Mouse (Mus musculus): ENCODE measurements around the gene Nmrk1. TPM values are rescaled to one million over a fixed set of nuclear protein-coding genes. Genes with fewer than 3 reads are reported as not detected.

Nmrk1 gene
- polyA plus RNA-seq, 1 experiment from 2014 or later, result 8.1 TPM

DNA sequence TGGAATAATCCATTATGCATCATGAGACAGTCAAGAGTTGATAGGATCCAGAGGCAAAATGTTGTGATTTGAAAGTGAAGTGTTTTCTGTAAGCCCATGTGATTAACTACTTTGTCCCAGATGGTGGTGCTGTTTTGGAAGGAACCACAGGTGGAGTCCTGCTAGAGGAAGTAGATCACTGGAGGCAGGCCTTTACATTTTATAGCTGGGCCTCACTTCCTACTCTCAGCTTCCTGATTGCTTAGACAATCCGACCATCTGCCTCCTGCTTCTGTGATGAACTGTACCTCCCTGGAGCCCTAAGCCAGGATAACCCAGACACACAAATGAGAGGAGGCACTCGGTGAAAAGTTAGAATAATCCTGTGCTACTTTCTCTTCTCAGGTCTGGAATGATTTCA, 32.2 kb downstream of the Nmrk1 start:
- DNase-seq (ENCODE audit: low spot score) (no peak), ATAC-seq (ENCODE audit: insufficient read depth, low FRiP score, low TSS enrichment) (no peak)
- 50% methylated on average over 2 of the region's 2 CpGs for WGBS
- H3K27ac ChIP-seq (ENCODE audit: low read depth, low read length), result no peak overlapping the region
- H3K4me2 ChIP-seq (ENCODE audit: low read depth), result no peak overlapping the region
- H3K27me3 ChIP-seq (ENCODE audit: control insufficient read depth, insufficient read depth, low read length), result no peaks in the 10 kb centered on the region
- H3K36me3 ChIP-seq (ENCODE audit: control insufficient read depth, insufficient read depth, low read length), result no peaks in the 10 kb centered on the region
- no peak overlapping the region for H3K4me3 ChIP-seq (ENCODE audit: low read depth, low read length)
- H3K9me3 ChIP-seq (ENCODE audit: control insufficient read depth, low read length), result no peaks in the 10 kb centered on the region
- H3K4me1 ChIP-seq (ENCODE audit: control insufficient read depth, insufficient read depth, low read length), result no peaks in the 10 kb centered on the region
- H3K9ac ChIP-seq (ENCODE audit: low read length), result no peak overlapping the region

DNA sequence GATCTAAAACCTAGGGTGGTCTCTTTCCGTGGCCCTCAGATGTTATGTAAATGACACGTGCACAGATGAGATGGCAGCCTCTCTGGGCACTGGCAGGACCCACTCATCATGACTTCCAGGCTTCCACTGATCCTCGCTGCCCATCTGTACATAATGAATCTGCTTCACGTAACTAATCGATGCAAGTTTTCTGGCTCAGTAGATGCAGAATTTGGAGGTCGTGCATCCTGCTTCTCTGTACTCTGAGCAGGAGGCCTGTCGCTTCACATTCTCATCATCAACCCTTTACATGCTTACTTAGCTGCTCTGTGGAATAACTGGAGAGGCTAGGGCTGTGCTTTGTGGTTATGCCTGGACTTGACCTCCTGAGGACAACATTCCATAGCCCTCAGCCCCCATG, 35.2 kb downstream of the Nmrk1 start:
- no peak for ATAC-seq (ENCODE audit: insufficient read depth, low FRiP score, low TSS enrichment)
- H3K9ac ChIP-seq (ENCODE audit: low read length), result no peak overlapping the region

DNA sequence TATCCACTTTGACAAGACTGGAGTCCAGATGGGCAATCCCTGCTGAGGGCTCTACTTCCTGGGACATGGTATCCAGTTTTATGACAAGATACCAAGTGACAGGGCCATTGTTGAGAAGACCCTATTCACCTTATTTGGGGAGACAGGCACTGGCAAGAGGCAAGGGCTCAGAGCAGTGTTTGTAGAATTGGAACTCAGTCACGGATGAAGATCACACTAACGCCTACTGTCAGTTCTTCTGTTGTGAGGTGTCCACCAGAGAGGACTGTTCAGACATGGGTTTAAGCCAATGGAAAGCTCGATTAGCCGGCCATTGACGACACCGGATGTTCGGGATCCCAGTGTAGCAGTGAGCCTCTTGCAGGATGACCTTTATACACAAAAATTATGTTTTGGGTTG, 37.8 kb downstream of the Nmrk1 start:
- no peak overlapping the region for H3K4me2 ChIP-seq (ENCODE audit: low read depth)
- no peak overlapping the region for H3K27ac ChIP-seq (ENCODE audit: low read depth, low read length)
- H3K9me3 ChIP-seq (ENCODE audit: control insufficient read depth, low read length), result no peaks in the 10 kb centered on the region
- ATAC-seq (ENCODE audit: insufficient read depth, low FRiP score, low TSS enrichment) (no peak), DNase-seq (ENCODE audit: low spot score) (no peak)
- no peaks in the 10 kb centered on the region for H3K27me3 ChIP-seq (ENCODE audit: control insufficient read depth, insufficient read depth, low read length)
- 93% methylated on average over 7 of the region's 7 CpGs for WGBS
- H3K9ac ChIP-seq (ENCODE audit: low read length), result no peak overlapping the region
- H3K4me3 ChIP-seq (ENCODE audit: low read depth, low read length), result no peak overlapping the region
- H3K36me3 ChIP-seq (ENCODE audit: control insufficient read depth, insufficient read depth, low read length), result no peaks in the 10 kb centered on the region
- H3K4me1 ChIP-seq (ENCODE audit: control insufficient read depth, insufficient read depth, low read length), result peaks cover 18% of the 10 kb centered on the region

More for the DNA sequence above, 35.2 kb downstream of the Nmrk1 start:
- no peak overlapping the region for H3K4me3 ChIP-seq (ENCODE audit: low read depth, low read length)
- no peak overlapping the region for H3K27ac ChIP-seq (ENCODE audit: low read depth, low read length)
- no peak for DNase-seq (ENCODE audit: low spot score)
- no peaks in the 10 kb centered on the region for H3K9me3 ChIP-seq (ENCODE audit: control insufficient read depth, low read length)
- WGBS, result 87% methylated on average over 7 of the region's 7 CpGs
- no peaks in the 10 kb centered on the region for H3K36me3 ChIP-seq (ENCODE audit: control insufficient read depth, insufficient read depth, low read length)
- no peak overlapping the region for H3K4me2 ChIP-seq (ENCODE audit: low read depth)
- H3K27me3 ChIP-seq (ENCODE audit: control insufficient read depth, insufficient read depth, low read length), result no peaks in the 10 kb centered on the region
- H3K4me1 ChIP-seq (ENCODE audit: control insufficient read depth, insufficient read depth, low read length), result peaks cover 3% of the 10 kb centered on the region; the same call in 1 of the 2 replicates

DNA sequence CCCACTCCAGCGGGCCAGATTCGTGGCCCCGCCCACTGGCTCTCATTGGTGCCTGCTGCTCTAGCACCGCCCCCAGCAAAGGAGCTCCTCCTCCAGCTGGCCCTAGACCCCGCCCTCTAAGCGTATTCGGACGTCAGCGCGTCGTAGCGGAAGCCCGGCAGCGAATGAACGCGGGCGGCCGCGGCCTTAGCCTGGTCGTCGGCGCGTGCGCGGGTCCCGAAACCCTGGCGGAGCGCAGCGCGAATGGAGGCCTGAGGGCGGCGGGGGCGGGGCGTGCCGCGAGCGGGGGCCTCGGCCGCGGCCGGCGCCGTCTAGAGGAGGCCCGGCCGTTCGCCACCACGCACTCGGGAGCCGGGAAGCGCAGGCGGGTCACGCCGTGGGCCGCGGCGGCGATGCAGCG, 38.9 kb downstream of the Nmrk1 start, which contains the start of gene Carnmt1:
Gene Carnmt1 (plus strand): TSS at position 157 of the 400 bp plus-strand sequence.
- Histone ChIP-seq H3K9me3 (ENCODE audit: control insufficient read depth, low read length) (no peaks in the 10 kb centered on the region), H3K27ac (ENCODE audit: low read depth, low read length) (peak within 1 kb of the TSS; percentile 46; the same call in 1 of the 2 replicates), H3K9ac (ENCODE audit: low read length) (peak within 1 kb of the TSS; percentile 79), H3K27me3 (ENCODE audit: control insufficient read depth, insufficient read depth, low read length) (no peaks in the 10 kb centered on the region), H3K4me1 (ENCODE audit: control insufficient read depth, insufficient read depth, low read length) (peaks cover 18% of the 10 kb centered on the region), H3K4me3 (ENCODE audit: low read depth, low read length) (peak within 1 kb of the TSS; percentile 76), H3K4me2 (ENCODE audit: low read depth) (peak within 1 kb of the TSS; percentile 60), H3K36me3 (ENCODE audit: control insufficient read depth, insufficient read depth, low read length) (no peaks in the 10 kb centered on the region)
- WGBS, result under 1% methylated on average over 35 of the region's 58 CpGs
- DNase-seq (ENCODE audit: low spot score), result peak; percentile 99
- peak; percentile 99 for ATAC-seq (ENCODE audit: insufficient read depth, low FRiP score, low TSS enrichment)

DNA sequence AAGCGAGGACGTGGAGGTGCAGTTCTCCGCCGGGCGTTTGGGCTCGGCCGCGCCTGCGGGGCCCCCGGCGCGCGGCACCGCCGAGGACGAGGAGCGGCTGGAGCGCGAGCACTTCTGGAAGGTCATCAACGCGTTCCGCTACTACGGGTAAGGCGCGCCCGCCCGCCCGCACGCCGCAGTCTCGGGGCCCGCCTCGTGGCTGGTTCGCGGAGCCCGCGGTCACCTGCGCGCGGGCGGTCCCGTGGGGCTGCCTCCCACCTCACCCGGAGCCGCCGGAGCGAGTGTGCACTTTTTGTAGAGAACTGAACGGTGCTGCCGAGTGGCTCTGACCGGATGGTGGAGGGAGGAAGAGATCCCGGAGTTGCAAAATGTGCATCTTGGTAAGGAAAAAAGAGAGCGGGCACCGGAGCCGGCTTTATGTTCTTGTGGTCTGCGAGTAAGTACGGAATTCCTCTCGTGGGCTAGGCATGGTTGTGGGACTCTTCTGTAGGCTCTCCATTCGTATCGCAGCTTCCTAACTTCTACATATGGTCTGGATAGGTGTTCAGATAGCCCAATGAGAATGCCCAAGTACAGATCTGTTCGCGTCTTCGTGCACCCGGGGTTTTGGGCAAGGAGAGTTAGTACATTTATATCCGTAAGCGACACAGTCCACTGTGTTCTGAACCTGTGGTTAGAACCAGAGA, 39.4 kb downstream of the Nmrk1 start:
- H3K36me3 ChIP-seq (ENCODE audit: control insufficient read depth, insufficient read depth, low read length), result no peaks in the 10 kb centered on the region

DNA sequence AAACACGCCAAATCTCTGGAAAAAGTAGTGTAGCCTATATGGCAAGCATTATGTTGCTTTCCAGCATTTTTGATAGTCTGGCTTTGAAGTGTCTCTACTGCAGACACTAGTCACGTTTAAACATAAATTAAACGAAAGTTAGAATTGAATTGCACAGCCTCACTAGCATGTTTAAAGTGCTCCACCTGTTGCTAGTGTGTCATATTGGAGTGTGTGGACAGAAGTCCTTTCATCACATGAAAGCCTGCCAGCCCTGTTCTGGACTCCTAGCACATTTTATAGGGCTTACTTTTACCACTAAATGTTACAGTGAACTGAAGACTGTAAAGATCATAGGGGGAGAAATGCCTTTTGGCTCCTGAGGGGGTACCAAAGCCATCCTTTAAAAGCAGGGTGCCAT, 40.7 kb downstream of the Nmrk1 start:
- no peak overlapping the region; the same call in 1 of the 2 replicates for H3K9ac ChIP-seq (ENCODE audit: low read length)
- DNase-seq (ENCODE audit: low spot score) (no peak), ATAC-seq (ENCODE audit: insufficient read depth, low FRiP score, low TSS enrichment) (no peak)
- 66% methylated on average over 3 of the region's 3 CpGs for WGBS
- H3K27me3 ChIP-seq (ENCODE audit: control insufficient read depth, insufficient read depth, low read length), result no peaks in the 10 kb centered on the region
- peaks cover 18% of the 10 kb centered on the region for H3K4me1 ChIP-seq (ENCODE audit: control insufficient read depth, insufficient read depth, low read length)
- H3K4me3 ChIP-seq (ENCODE audit: low read depth, low read length), result no peak overlapping the region
- H3K9me3 ChIP-seq (ENCODE audit: control insufficient read depth, low read length), result no peaks in the 10 kb centered on the region
- peak overlapping the region; percentile 60 for H3K4me2 ChIP-seq (ENCODE audit: low read depth)
- no peaks in the 10 kb centered on the region for H3K36me3 ChIP-seq (ENCODE audit: control insufficient read depth, insufficient read depth, low read length)
- no peak overlapping the region for H3K27ac ChIP-seq (ENCODE audit: low read depth, low read length)

More for the DNA sequence above, 39.4 kb downstream of the Nmrk1 start:
- DNase-seq (ENCODE audit: low spot score), result peak; percentile 56
- Histone ChIP-seq H3K4me1 (ENCODE audit: control insufficient read depth, insufficient read depth, low read length) (peaks cover 18% of the 10 kb centered on the region), H3K4me2 (ENCODE audit: low read depth) (peak overlapping the region; percentile 60), H3K27ac (ENCODE audit: low read depth, low read length) (peak overlapping the region; percentile 46; the same call in 1 of the 2 replicates), H3K9me3 (ENCODE audit: control insufficient read depth, low read length) (no peaks in the 10 kb centered on the region), H3K27me3 (ENCODE audit: control insufficient read depth, insufficient read depth, low read length) (no peaks in the 10 kb centered on the region), H3K9ac (ENCODE audit: low read length) (peak overlapping the region; percentile 79), H3K4me3 (ENCODE audit: low read depth, low read length) (peak overlapping the region; percentile 76)
- under 1% methylated on average over 54 of the region's 64 CpGs for WGBS
- ATAC-seq (ENCODE audit: insufficient read depth, low FRiP score, low TSS enrichment), result peak; percentile 2; the same call in 1 of the 2 replicates

DNA sequence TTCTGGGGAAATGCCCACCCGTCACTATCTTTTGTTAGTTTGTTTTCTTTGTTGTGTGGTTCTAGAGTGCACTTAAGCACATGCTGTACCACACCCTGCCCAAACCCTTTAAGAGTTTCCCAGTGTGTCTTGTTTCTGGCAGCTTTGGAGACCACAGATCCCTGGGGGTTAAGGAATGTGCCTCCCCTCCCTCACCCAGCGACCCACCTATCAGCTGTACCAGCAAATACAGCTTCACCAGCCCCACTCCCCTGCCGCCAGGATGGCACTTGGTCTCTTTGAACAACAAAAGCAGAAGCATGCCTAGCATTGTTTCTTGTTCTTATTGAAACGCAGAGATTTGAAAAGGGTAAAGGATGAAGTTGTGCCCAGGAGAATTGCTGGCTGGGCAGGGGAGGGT, 41.4 kb downstream of the Nmrk1 start:
- no peak overlapping the region for H3K27ac ChIP-seq (ENCODE audit: low read depth, low read length)
- DNase-seq (ENCODE audit: low spot score) (no peak), ATAC-seq (ENCODE audit: insufficient read depth, low FRiP score, low TSS enrichment) (no peak)
- H3K4me2 ChIP-seq (ENCODE audit: low read depth), result peak overlapping the region; percentile 25
- no peak overlapping the region; the same call in 1 of the 2 replicates for H3K9ac ChIP-seq (ENCODE audit: low read length)
- H3K9me3 ChIP-seq (ENCODE audit: control insufficient read depth, low read length), result no peaks in the 10 kb centered on the region
- no peaks in the 10 kb centered on the region for H3K36me3 ChIP-seq (ENCODE audit: control insufficient read depth, insufficient read depth, low read length)
- H3K4me1 ChIP-seq (ENCODE audit: control insufficient read depth, insufficient read depth, low read length), result peaks cover 18% of the 10 kb centered on the region
- WGBS, result 10% methylated on average over 4 of the region's 4 CpGs
- H3K4me3 ChIP-seq (ENCODE audit: low read depth, low read length), result no peak overlapping the region
- no peaks in the 10 kb centered on the region for H3K27me3 ChIP-seq (ENCODE audit: control insufficient read depth, insufficient read depth, low read length)

DNA sequence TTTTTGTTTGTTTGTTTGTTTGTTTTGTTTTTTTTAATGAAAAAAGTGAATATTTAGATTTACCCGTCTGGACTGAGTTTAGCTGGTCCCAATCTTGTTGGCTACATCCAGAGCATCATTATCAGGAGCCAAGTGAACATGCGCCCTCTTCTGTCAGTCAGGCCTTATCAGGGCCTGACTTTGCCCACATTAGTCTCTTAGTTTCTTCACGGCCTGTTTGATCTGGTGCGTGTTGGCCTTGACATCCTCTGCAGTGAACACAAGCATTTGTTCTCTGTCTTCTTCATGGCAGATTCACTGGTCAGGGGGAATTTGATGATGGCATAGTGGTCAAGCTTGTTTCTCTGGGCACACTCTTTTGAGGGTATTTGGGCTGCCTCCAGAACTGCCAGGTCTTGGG, 50.4 kb downstream of the Nmrk1 start:
- no peak overlapping the region for H3K9ac ChIP-seq (ENCODE audit: low read length)
- H3K4me3 ChIP-seq (ENCODE audit: low read depth, low read length), result no peak overlapping the region
- ATAC-seq (ENCODE audit: insufficient read depth, low FRiP score, low TSS enrichment) (no peak), DNase-seq (ENCODE audit: low spot score) (no peak)
- H3K27ac ChIP-seq (ENCODE audit: low read depth, low read length), result no peak overlapping the region
- no peaks in the 10 kb centered on the region for H3K9me3 ChIP-seq (ENCODE audit: control insufficient read depth, low read length)
- H3K4me2 ChIP-seq (ENCODE audit: low read depth), result no peak overlapping the region
- no peaks in the 10 kb centered on the region for H3K36me3 ChIP-seq (ENCODE audit: control insufficient read depth, insufficient read depth, low read length)
- no peaks in the 10 kb centered on the region for H3K27me3 ChIP-seq (ENCODE audit: control insufficient read depth, insufficient read depth, low read length)
- no peaks in the 10 kb centered on the region for H3K4me1 ChIP-seq (ENCODE audit: control insufficient read depth, insufficient read depth, low read length)
- WGBS, result 74% methylated on average over 4 of the region's 4 CpGs

DNA sequence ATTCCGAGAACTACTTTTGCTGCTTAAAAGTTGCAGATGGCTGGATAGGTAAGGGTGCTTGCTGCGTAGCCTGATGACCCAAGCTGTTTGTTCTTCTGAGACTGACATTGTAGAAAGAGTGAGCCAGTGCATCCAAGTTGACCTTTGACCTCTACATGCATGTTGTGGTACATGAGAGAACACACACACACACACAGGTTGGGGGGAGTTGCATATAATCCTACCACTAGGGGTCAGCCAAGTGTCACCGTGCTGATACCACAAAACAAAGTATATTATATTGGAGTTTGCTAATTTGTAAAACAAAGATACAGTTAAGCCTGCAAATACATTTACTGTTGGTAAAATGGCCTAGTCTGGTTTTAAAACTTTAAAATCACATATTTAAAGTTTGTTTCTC, 55.8 kb downstream of the Nmrk1 start:
- Histone ChIP-seq H3K9ac (ENCODE audit: low read length) (no peak overlapping the region), H3K27me3 (ENCODE audit: control insufficient read depth, insufficient read depth, low read length) (no peaks in the 10 kb centered on the region), H3K4me1 (ENCODE audit: control insufficient read depth, insufficient read depth, low read length) (no peaks in the 10 kb centered on the region), H3K36me3 (ENCODE audit: control insufficient read depth, insufficient read depth, low read length) (no peaks in the 10 kb centered on the region), H3K27ac (ENCODE audit: low read depth, low read length) (no peak overlapping the region), H3K4me2 (ENCODE audit: low read depth) (no peak overlapping the region), H3K4me3 (ENCODE audit: low read depth, low read length) (no peak overlapping the region), H3K9me3 (ENCODE audit: control insufficient read depth, low read length) (no peaks in the 10 kb centered on the region)
- 84% methylated on average over 3 of the region's 3 CpGs for WGBS
- no peak for ATAC-seq (ENCODE audit: insufficient read depth, low FRiP score, low TSS enrichment)
- no peak for DNase-seq (ENCODE audit: low spot score)

All from neural tube, embryonic 11.5 days (tissue).